Mouse (Mus musculus): ENCODE measurements around the gene Dnajc25.

- TF ChIP-seq POLR2A (IDR thresholded peaks at IDR 0.05; ENCODE audit: control insufficient read depth, extremely low read depth, insufficient read depth, low read length, poor library complexity) (no peak), CTCF (IDR thresholded peaks at IDR 0.05; ENCODE audit: borderline replicate concordance, control insufficient read depth, extremely low read depth, insufficient read depth, low read length, poor library complexity) (no peak)
These were observed 20.3 kb downstream of the Dnajc25 start for GRCm38 (mm10) chr4:59015181-59015580.
